In genomic region chr3:121531370-121532148, GRCm38 (mm10) we compare ENCODE assay signal across 9 mouse cellular contexts. TPM values are rescaled to one million over a fixed set of nuclear protein-coding genes. Genes with fewer than 3 reads are reported as not detected.
A peak's percentile ranks its signal among the peaks of the same experiment; 100 is the strongest.
DNase-seq lines count a peak whose midpoint lies in the region; ATAC-seq and TF ChIP-seq lines count a peak whose summit lies in the region.
"Had no signal": no experiment of that assay in that cellular context is flagged by ENCODE, and none has a peak within 500 bp of the region (broad histone marks: within the 10 kb centered on the region; RNA-seq: fewer than 3 reads in every experiment).

No protein-coding gene starts in this region.

- peak overlapping the region; percentile 54 for H3K4me2 ChIP-seq in embryonic facial prominence, embryonic 13.5 days
- H3K4me2 ChIP-seq in hindbrain, embryonic 14.5 days (replicated peaks): peak overlapping the region; percentile 49
- H3K4me2 ChIP-seq in lung, embryonic 14.5 days: peak overlapping the region; percentile 69
- H3K4me2 ChIP-seq in stomach, postnatal 0 days (replicated peaks; ENCODE audit: low read depth): peak overlapping the region; percentile 64

- no peak for ATAC-seq in embryonic facial prominence, embryonic 13.5 days (ENCODE audit: insufficient number of reproducible peaks, insufficient read depth, low FRiP score, low TSS enrichment, low read depth)
- no peak for ATAC-seq in hindbrain, embryonic 14.5 days (ENCODE audit: low FRiP score)
- ATAC-seq in lung, embryonic 14.5 days (ENCODE audit: insufficient read depth): peak; percentile 64
- ATAC-seq in stomach, postnatal 0 days (ENCODE audit: low FRiP score, low TSS enrichment): peak; percentile 32; the same call in 1 of the 2 replicates

- H3K4me1 ChIP-seq in embryonic facial prominence, embryonic 13.5 days: peaks cover 26% of the 10 kb centered on the region
- H3K4me1 ChIP-seq in hindbrain, embryonic 14.5 days (replicated peaks; ENCODE audit: control insufficient read depth, insufficient read depth, low read length): no peaks in the 10 kb centered on the region; the same call in 1 of the 2 replicates
- peaks cover 15% of the 10 kb centered on the region for H3K4me1 ChIP-seq in lung, embryonic 14.5 days (ENCODE audit: insufficient read depth)
- H3K4me1 ChIP-seq in stomach, postnatal 0 days (replicated peaks; ENCODE audit: control insufficient read depth, insufficient read depth): 0 out of 2 replicates have a peak, but pooled peaks cover 2% of the 10 kb centered on the region

- no peaks in the 10 kb centered on the region for H3K36me3 ChIP-seq in embryonic facial prominence, embryonic 13.5 days
- H3K36me3 ChIP-seq in hindbrain, embryonic 14.5 days (replicated peaks; ENCODE audit: control insufficient read depth, insufficient read depth): no peaks in the 10 kb centered on the region
- H3K36me3 ChIP-seq in lung, embryonic 14.5 days (ENCODE audit: insufficient read depth): no peaks in the 10 kb centered on the region
- H3K36me3 ChIP-seq in stomach, postnatal 0 days (ENCODE audit: control insufficient read depth, insufficient read depth, low read length): no peaks in the 10 kb centered on the region

- H3K9ac ChIP-seq in embryonic facial prominence, embryonic 13.5 days: no peak overlapping the region
- peak overlapping the region; percentile 17; the same call in 1 of the 2 replicates for H3K9ac ChIP-seq in hindbrain, embryonic 14.5 days
- H3K9ac ChIP-seq in lung, embryonic 14.5 days: peak overlapping the region; percentile 32
- peak overlapping the region; percentile 62 for H3K9ac ChIP-seq in stomach, postnatal 0 days (ENCODE audit: low read length)

- TF ChIP-seq CTCF in lung, embryonic 14.5 days (IDR thresholded peaks at IDR 0.05; ENCODE audit: low read depth): no peak
- TF ChIP-seq CTCF in stomach, postnatal 0 days (IDR thresholded peaks at IDR 0.05; ENCODE audit: low read depth): no peak

- DNase-seq in heart, adult 18-20 months: peak; percentile 30 to 41
- no peak for DNase-seq in heart, postnatal 25 days (ENCODE audit: low spot score)
- DNase-seq in hindbrain, embryonic 14.5 days (ENCODE audit: low spot score): no peak
- peak; percentile 88 for DNase-seq in lung, embryonic 14.5 days
- peak; percentile 37 for DNase-seq in stomach, postnatal 0 days (ENCODE audit: low spot score)
- DNase-seq in left cerebral cortex, adult 9 months (ENCODE audit: low spot score in 2 of 2): no peak
- no peak for DNase-seq in cerebellum, adult 11-12 months

- WGBS in embryonic facial prominence, embryonic 13.5 days: 47% methylated on average over 16 of the region's 16 CpGs
- 51% methylated on average over 16 of the region's 16 CpGs for WGBS in hindbrain, embryonic 14.5 days
- 27% methylated on average over 16 of the region's 16 CpGs for WGBS in lung, embryonic 14.5 days
- WGBS in stomach, postnatal 0 days: 26% methylated on average over 16 of the region's 16 CpGs

- no peak overlapping the region; the same call in 1 of the 2 replicates for H3K27ac ChIP-seq in embryonic facial prominence, embryonic 13.5 days
- H3K27ac ChIP-seq in hindbrain, embryonic 14.5 days: no peak overlapping the region
- H3K27ac ChIP-seq in lung, embryonic 14.5 days (ENCODE audit: low read depth): peak overlapping the region; percentile 90
- peak overlapping the region; percentile 94 for H3K27ac ChIP-seq in stomach, postnatal 0 days (replicated peaks)

- H3K9me3 ChIP-seq in embryonic facial prominence, embryonic 13.5 days: no peaks in the 10 kb centered on the region
- H3K9me3 ChIP-seq in hindbrain, embryonic 14.5 days (ENCODE audit: control insufficient read depth, low read length): no peaks in the 10 kb centered on the region
- H3K9me3 ChIP-seq in lung, embryonic 14.5 days (ENCODE audit: low read depth, low read length): no peaks in the 10 kb centered on the region
- H3K9me3 ChIP-seq in stomach, postnatal 0 days (ENCODE audit: control insufficient read depth, low read length): no peaks in the 10 kb centered on the region

- intact Hi-C loops in heart, postnatal 25 days (cut with DNase I): no loop called here

- peak overlapping the region; percentile 29 for H3K4me3 ChIP-seq in embryonic facial prominence, embryonic 13.5 days
- peak overlapping the region; percentile 23 for H3K4me3 ChIP-seq in hindbrain, embryonic 14.5 days (replicated peaks; ENCODE audit: low read length)
- peak overlapping the region; percentile 43 for H3K4me3 ChIP-seq in lung, embryonic 14.5 days (ENCODE audit: low read depth, low read length)
- peak overlapping the region; percentile 46 for H3K4me3 ChIP-seq in stomach, postnatal 0 days (ENCODE audit: low read depth, low read length)

- peaks cover 34% of the 10 kb centered on the region for H3K27me3 ChIP-seq in embryonic facial prominence, embryonic 13.5 days
- peaks cover 13% of the 10 kb centered on the region; the same call in 1 of the 2 replicates for H3K27me3 ChIP-seq in hindbrain, embryonic 14.5 days (ENCODE audit: control insufficient read depth, insufficient read depth, low read length)
- no peaks in the 10 kb centered on the region for H3K27me3 ChIP-seq in lung, embryonic 14.5 days (ENCODE audit: insufficient read depth, low read length)
- no peaks in the 10 kb centered on the region for H3K27me3 ChIP-seq in stomach, postnatal 0 days (ENCODE audit: control insufficient read depth, insufficient read depth, low read length)
- H3K27me3 ChIP-seq: CH12.LX had no signal

- TF ChIP-seq EP300 in stomach, postnatal 0 days (optimal IDR thresholded peaks at IDR 0.05): peak; percentile 39

RNA-seq across cellular contexts. Expression of gene Slc44a3, which starts 0.6 kb away (rescaled TPM):
- total RNA-seq in heart, adult 18-20 months (2021): under 1 TPM in 1 of 2 experiments, not detected in 1; 0.46 TPM
- not detected for total RNA-seq in heart, postnatal 25 days (2021)
- polyA plus RNA-seq in embryonic facial prominence, embryonic 13.5 days (2015; fragmentation: Nextera tagmentation; extraction: Ambion mirVana): 2.3 and 4.2 TPM in 2 replicates
- 0.51 and 1.1 TPM in 2 replicates for polyA plus RNA-seq in hindbrain, embryonic 14.5 days (2014; fragmentation: Nextera tagmentation; extraction: Ambion mirVana)
- polyA plus RNA-seq in lung, embryonic 14.5 days (2014; fragmentation: Nextera tagmentation; extraction: Ambion mirVana): 12.0 and 12.2 TPM in 2 replicates
- 42.7 and 44.8 TPM in 2 replicates for polyA plus RNA-seq in stomach, postnatal 0 days (2015; fragmentation: Nextera tagmentation; extraction: Ambion mirVana)
- total RNA-seq: CH12.LX had no signal

Comparison
In these comparisons a context has a peak if more than half of its experiments do, and no peak if none do; other contexts are left out.
1. DNase-seq: peak in heart, adult 18-20 months (2 of 2), lung, embryonic 14.5 days (single experiment) and stomach, postnatal 0 days (single experiment); none in heart, postnatal 25 days (single experiment), hindbrain, embryonic 14.5 days (single experiment), left cerebral cortex, adult 9 months (0 of 2) and cerebellum, adult 11-12 months (single experiment).
2. ATAC-seq: peak in lung, embryonic 14.5 days (single experiment) and stomach, postnatal 0 days (single experiment); none in embryonic facial prominence, embryonic 13.5 days (single experiment) and hindbrain, embryonic 14.5 days (single experiment).
3. H3K27ac ChIP-seq: peak in lung, embryonic 14.5 days (single experiment) and stomach, postnatal 0 days (single experiment); none in embryonic facial prominence, embryonic 13.5 days (single experiment) and hindbrain, embryonic 14.5 days (single experiment).
4. Peak in every context shown above with its lines, with median percentiles within 50 percentile points of each other: H3K4me2 ChIP-seq and H3K4me3 ChIP-seq.